Mouse (Mus musculus) CH12.LX (cell line): ENCODE measurements around the gene Tspan17. TPM values are rescaled to one million over a fixed set of nuclear protein-coding genes. Genes with fewer than 3 reads are reported as not detected.

ENCODE experiments used
- DNase-seq: peaks from one replicate; pipeline ENCODE4 v3.0.0-alpha.2; 2013; ENCODE audit errors: extremely low read depth
- H3K27ac ChIP-seq: 2 replicates; pipeline ENCODE4 v1.5.1; 2012; ENCODE audit warnings: low read depth, mild to moderate bottlenecking, control low read depth, moderate library complexity; ENCODE audit not compliant: insufficient read depth
- H3K27me3 ChIP-seq: replicated peaks from 2 replicates; pipeline ENCODE3; 2012; ENCODE audit warnings: inconsistent platforms
- H3K36me3 ChIP-seq, 2 experiments: replicated peaks in 1 of 2; 2 replicates each; pipeline versions ENCODE3 to v1.6.1; 2012; ENCODE audit warnings: inconsistent platforms in 1 of 2, low read length in 1 of 2, mild to moderate bottlenecking in 1 of 2, mixed read lengths in 1 of 2, moderate library complexity in 1 of 2; ENCODE audit not compliant: control insufficient read depth in 1 of 2, insufficient read depth in 1 of 2
- H3K4me1 ChIP-seq, 2 experiments: 2 replicates each; pipeline ENCODE4 v1.6.1; 2012; ENCODE audit warnings: inconsistent platforms in 1 of 2, moderate library complexity in 1 of 2; ENCODE audit not compliant: insufficient read depth in 2 of 2, control insufficient read depth in 1 of 2
- H3K4me2 ChIP-seq: 2 replicates; pipeline ENCODE4 v1.6.1; 2012; ENCODE audit warnings: low read depth, mild to moderate bottlenecking, control low read depth; ENCODE audit not compliant: poor library complexity, insufficient read depth, severe bottlenecking
- H3K4me3 ChIP-seq, 3 experiments: fragments of 150-350 bp in 1 of 3; sonication (generic) in 1 of 3; replicated peaks in 1 of 3; 2 replicates each; pipeline versions ENCODE3 to v1.5.1; 2011 to 2012; ENCODE audit warnings: low read depth in 2 of 3, low read length in 2 of 3, mild to moderate bottlenecking in 2 of 3, moderate library complexity in 2 of 3, control low read depth in 1 of 3, improper control_type of control experiment in 1 of 3, inconsistent platforms in 1 of 3, mixed read lengths in 1 of 3; ENCODE audit not compliant: poor library complexity in 1 of 3
- H3K79me2 ChIP-seq: replicated peaks from 2 replicates; pipeline ENCODE4 v1.6.1; 2012; ENCODE audit warnings: mild to moderate bottlenecking, moderate library complexity; ENCODE audit not compliant: control insufficient read depth, poor library complexity, insufficient read depth, severe bottlenecking; ENCODE audit errors: extremely low read depth
- H3K9ac ChIP-seq: 2 replicates; pipeline ENCODE4 v1.6.1; 2012; ENCODE audit warnings: low read depth, mild to moderate bottlenecking, control low read depth, moderate library complexity; ENCODE audit not compliant: insufficient read depth
- H3K9me3 ChIP-seq: replicated peaks from 2 replicates; pipeline ENCODE3; 2012; ENCODE audit warnings: low read length, inconsistent platforms, mixed read lengths
- CHD2 ChIP-seq: IDR thresholded peaks from 2 replicates; pipeline ENCODE4 v1.6.1; 2011; ENCODE audit warnings: low read length, improper control_type of control experiment
- CTCF ChIP-seq, 2 experiments: IDR thresholded peaks in 1 of 2; conservative IDR thresholded peaks in 1 of 2; 2 replicates each; pipeline ENCODE4 v1.5.1; 2011 to 2012; ENCODE audit warnings: low read depth in 2 of 2, low read length in 2 of 2, improper control_type of control experiment in 1 of 2, inconsistent platforms in 1 of 2, mild to moderate bottlenecking in 1 of 2, moderate library complexity in 1 of 2
- E2F4 ChIP-seq: IDR thresholded peaks from 2 replicates; pipeline ENCODE4 v1.6.1; 2011; ENCODE audit warnings: low read depth, low read length, improper control_type of control experiment; ENCODE audit not compliant: insufficient replicate concordance
- ELF1 ChIP-seq: IDR thresholded peaks from 2 replicates; pipeline ENCODE4 v1.6.1; 2014; ENCODE audit warnings: low read depth, mild to moderate bottlenecking, inconsistent platforms, low read length, improper control_type of control experiment
- ETS1 ChIP-seq: conservative IDR thresholded peaks from 2 replicates; pipeline ENCODE4 v1.6.1; 2012; ENCODE audit warnings: low read depth, mild to moderate bottlenecking, inconsistent platforms, low read length, improper control_type of control experiment, moderate library complexity
- IRF4 ChIP-seq: IDR thresholded peaks from 2 replicates; pipeline ENCODE4 v1.6.1; 2014; ENCODE audit warnings: low read depth, mild to moderate bottlenecking, inconsistent platforms, low read length, improper control_type of control experiment
- JUND ChIP-seq: conservative IDR thresholded peaks from 2 replicates; pipeline ENCODE4 v1.6.1; 2011; ENCODE audit warnings: low read depth, low read length, improper control_type of control experiment
- MAFK ChIP-seq: IDR thresholded peaks from 2 replicates; pipeline ENCODE4 v1.6.1; 2011; ENCODE audit warnings: low read length, improper control_type of control experiment; ENCODE audit not compliant: insufficient replicate concordance
- MAX ChIP-seq: IDR thresholded peaks from 2 replicates; pipeline ENCODE4 v1.6.1; 2011; ENCODE audit warnings: low read length, improper control_type of control experiment
- MAZ ChIP-seq: IDR thresholded peaks from 2 replicates; pipeline ENCODE4 v1.6.1; 2012; ENCODE audit warnings: low read depth, mild to moderate bottlenecking, inconsistent platforms, low read length, improper control_type of control experiment, moderate library complexity
- NRF1 ChIP-seq: IDR thresholded peaks from 2 replicates; pipeline ENCODE4 v1.6.1; 2014; ENCODE audit warnings: low read depth, mild to moderate bottlenecking, inconsistent platforms, low read length, improper control_type of control experiment, moderate library complexity
- POLR2A ChIP-seq: IDR thresholded peaks from 2 replicates; pipeline ENCODE4 v1.6.1; 2011; ENCODE audit warnings: low read depth, mild to moderate bottlenecking, improper control_type of control experiment, low read length
- POLR2AphosphoS2 ChIP-seq: IDR thresholded peaks from 2 replicates; pipeline ENCODE4 v1.6.1; 2011; ENCODE audit warnings: low read depth, low read length, improper control_type of control experiment
- RAD21 ChIP-seq: IDR thresholded peaks from 2 replicates; pipeline ENCODE4 v1.6.1; 2011; ENCODE audit warnings: low read depth, mild to moderate bottlenecking, low read length, improper control_type of control experiment, moderate library complexity
- USF2 ChIP-seq: conservative IDR thresholded peaks from 2 replicates; pipeline ENCODE4 v1.6.1; 2011; ENCODE audit warnings: low read depth, low read length, improper control_type of control experiment
- ZC3H11A ChIP-seq: IDR thresholded peaks from 2 replicates; pipeline ENCODE4 v1.6.1; 2012; ENCODE audit warnings: low read depth, mild to moderate bottlenecking, inconsistent platforms, low read length, improper control_type of control experiment
- ZKSCAN1 ChIP-seq: IDR thresholded peaks from 2 replicates; pipeline ENCODE4 v1.6.1; 2012; ENCODE audit warnings: low read depth, inconsistent platforms, low read length, improper control_type of control experiment, borderline replicate concordance
- ZMIZ1 ChIP-seq: IDR thresholded peaks from 2 replicates; pipeline ENCODE4 v1.6.1; 2012; ENCODE audit warnings: low read depth, mild to moderate bottlenecking, inconsistent platforms, low read length, improper control_type of control experiment
- ZNF384 ChIP-seq: IDR thresholded peaks from 2 replicates; pipeline ENCODE4 v1.6.1; 2012; ENCODE audit warnings: low read depth, low read length, improper control_type of control experiment, inconsistent platforms
- dilution Hi-C: fragments of 300-500 bp; cut with MboI; formaldehyde crosslinking; loops from 2 replicates; pipeline ENCODE4 v1.14.3; 2020; ENCODE audit warnings: low sequenced_read_pairs; ENCODE audit not compliant: extremely low pct_unique_long_range_greater_than_20kb, extremely low pct_ligation_motif_present
- in situ Hi-C: fragments of 300-500 bp; cut with MboI; formaldehyde crosslinking; loops from 3 replicates; pipeline ENCODE4 v1.14.3; 2019; ENCODE audit warnings: low sequenced_read_pairs, low pct_ligation_motif_present, low pct_unique_long_range_greater_than_20kb, mixed read lengths
- polyA plus RNA-seq: library from polyadenylated mRNA; unstranded; fragments of >175 nt; gene quantifications from 2 replicates; pipeline ENCODE4 v1.2.1, GENCODE M21; 2012; ENCODE audit warnings: low read depth; ENCODE audit not compliant: insufficient read length
- total RNA-seq, 2 experiments: library from RNA; depleted of rRNA; stranded (reverse); fragments of 300-350 nt in 1 of 2; fragments of >200 nt in 1 of 2; gene quantifications; 2 replicates each; pipeline ENCODE4 v1.2.3; 2012 to 2014

Tspan17 gene
- total and polyA plus RNA-seq, 3 experiments, result 0.61 to 0.68 TPM; not detected in 1

DNA sequence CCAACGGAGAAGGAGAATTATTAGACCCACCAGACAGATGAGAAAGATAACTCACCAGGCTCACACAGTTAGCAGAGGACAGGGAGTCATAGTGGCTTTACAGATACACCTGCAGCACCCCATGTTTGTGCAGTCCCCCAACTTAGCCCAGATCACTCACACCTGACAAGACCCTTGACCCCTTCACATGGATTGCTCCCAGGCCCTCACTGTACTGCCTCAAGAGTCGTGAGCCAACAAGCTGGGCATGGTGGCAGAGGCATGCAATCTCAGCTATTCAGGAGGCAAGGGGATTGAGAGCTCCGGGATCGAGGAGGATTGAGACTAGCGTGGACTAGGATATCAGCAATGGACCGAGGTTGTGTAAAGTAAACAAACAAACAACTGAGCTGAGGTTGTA lies 35.4 kb upstream of the Tspan17 start:
- Histone ChIP-seq H3K27me3 (peaks cover 59% of the 10 kb centered on the region), H3K79me2 (no peaks in the 10 kb centered on the region), H3K27ac (no peak overlapping the region), H3K9ac (no peak overlapping the region), H3K4me1 (no peaks in the 10 kb centered on the region), H3K9me3 (peaks cover 10% of the 10 kb centered on the region), H3K4me2 (no peak overlapping the region), H3K4me3 (no peak overlapping the region), H3K36me3 (no peaks in the 10 kb centered on the region)
- no peak for DNase-seq
- dilution Hi-C loops, result no loop called here
- TF ChIP-seq ETS1 (no peak), POLR2A (no peak), CTCF (conservative IDR thresholded peaks at IDR 0.05 in 1 of 2, IDR thresholded peaks at IDR 0.05 in 1 of 2; ENCODE audit: low read depth in 2 of 2, low read length in 2 of 2) (no peak), MAFK (no peak), MAX (no peak), E2F4 (no peak)
- in situ Hi-C loops, result no loop called here

DNA sequence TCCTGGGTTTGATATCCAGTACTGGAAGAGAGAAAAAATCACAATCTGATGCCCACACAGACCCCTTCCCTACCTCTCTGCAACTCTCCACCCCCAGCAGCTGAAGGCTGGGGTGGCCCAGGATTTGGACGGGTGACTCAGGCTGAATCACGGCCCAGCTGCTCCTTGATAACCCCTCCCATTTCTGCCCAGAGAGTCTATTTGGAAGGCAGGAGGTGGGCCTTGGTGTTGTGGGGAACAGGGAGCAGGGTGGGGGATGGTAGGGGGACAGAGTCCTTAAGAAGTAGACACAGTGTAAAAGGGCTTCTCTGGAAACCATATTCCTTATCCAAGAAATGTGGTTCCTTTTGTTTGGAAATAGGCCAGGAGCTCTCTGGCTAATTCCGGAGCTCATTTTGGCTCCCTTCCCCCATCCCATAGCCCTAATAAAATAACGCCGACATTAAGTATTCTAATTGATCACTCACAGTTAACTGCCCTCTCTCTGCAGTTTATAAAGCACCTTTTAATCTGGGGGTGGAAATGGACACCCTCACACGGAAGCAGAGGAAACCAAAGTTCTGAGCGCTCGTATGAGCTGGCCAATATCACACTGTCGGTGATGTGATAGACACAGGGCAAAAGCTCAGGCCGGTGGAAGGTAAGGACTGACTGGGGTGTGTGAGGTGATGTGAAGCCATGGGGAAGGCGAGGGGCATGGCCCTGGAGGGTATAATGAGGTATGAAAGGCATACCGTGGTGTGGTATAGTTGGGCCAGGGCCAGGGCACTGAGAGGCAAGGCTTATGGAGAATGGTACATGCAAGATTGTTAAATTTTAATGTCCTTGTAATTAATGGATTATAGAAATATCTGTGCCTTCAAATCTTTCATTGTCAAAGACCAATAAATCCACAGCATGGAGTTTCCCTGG lies 34.8 kb upstream of the Tspan17 start:
- no peak overlapping the region for H3K4me2 ChIP-seq
- H3K79me2 ChIP-seq, result no peaks in the 10 kb centered on the region
- H3K27me3 ChIP-seq, result peaks cover 61% of the 10 kb centered on the region
- H3K9ac ChIP-seq, result no peak overlapping the region
- no peak for DNase-seq
- in situ Hi-C loops, result no loop called here
- no peaks in the 10 kb centered on the region for H3K4me1 ChIP-seq
- TF ChIP-seq ZKSCAN1 (no peak), POLR2AphosphoS2 (no peak), USF2 (no peak), MAZ (no peak), ELF1 (no peak), IRF4 (no peak), JUND (no peak), ZNF384 (no peak), ZC3H11A (no peak), MAFK (no peak), NRF1 (no peak), CHD2 (no peak), ZMIZ1 (no peak), RAD21 (no peak)
- H3K36me3 ChIP-seq, result no peaks in the 10 kb centered on the region
- H3K4me3 ChIP-seq, result no peak overlapping the region
- no peak overlapping the region for H3K27ac ChIP-seq
- peaks cover 9% of the 10 kb centered on the region for H3K9me3 ChIP-seq
- dilution Hi-C loops, result no loop called here
